In the genomic region with DNA sequence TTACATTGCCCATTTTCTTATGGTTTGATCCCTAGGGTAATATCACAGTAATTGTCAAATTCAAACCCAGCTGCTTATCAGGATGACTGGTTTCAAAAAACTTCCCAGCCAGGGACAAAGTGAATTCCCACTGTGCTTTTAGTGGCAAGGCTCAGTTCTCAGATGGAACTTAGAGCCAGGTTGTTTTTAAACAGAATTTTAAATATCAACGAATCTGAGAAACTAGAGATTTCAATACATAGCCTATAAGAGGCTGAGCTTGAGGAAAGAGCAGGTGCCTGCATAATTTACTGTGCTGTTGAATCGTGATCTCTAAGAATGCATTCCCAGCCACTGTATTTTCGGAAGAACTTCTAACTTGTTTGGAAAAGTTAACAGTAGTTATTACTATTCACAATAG, we compare ENCODE assay signal across 28 mouse cellular contexts.
"Had no signal": no experiment of that assay in that cellular context is flagged by ENCODE, and none has a peak within 500 bp of the region (broad histone marks: within the 10 kb centered on the region; RNA-seq: fewer than 3 reads in every experiment).

No protein-coding gene starts in this region.

- H3K4me2 ChIP-seq: embryonic facial prominence, embryonic 12.5 days; embryonic facial prominence, embryonic 13.5 days; embryonic facial prominence, embryonic 15.5 days; forebrain, embryonic 12.5 days; forebrain, embryonic 13.5 days; forebrain, embryonic 15.5 days had no signal

- H3K9me3 ChIP-seq: embryonic facial prominence, embryonic 10.5 days; embryonic facial prominence, embryonic 12.5 days; embryonic facial prominence, embryonic 13.5 days; embryonic facial prominence, embryonic 15.5 days; forebrain, embryonic 10.5 days; forebrain, embryonic 12.5 days; forebrain, embryonic 13.5 days; forebrain, embryonic 15.5 days had no signal

- H3K9ac ChIP-seq: embryonic facial prominence, embryonic 12.5 days; embryonic facial prominence, embryonic 13.5 days; embryonic facial prominence, embryonic 15.5 days; forebrain, embryonic 12.5 days; forebrain, embryonic 13.5 days; forebrain, embryonic 15.5 days; forebrain, postnatal 0 days had no signal

- H3K27ac ChIP-seq: embryonic facial prominence, embryonic 10.5 days; embryonic facial prominence, embryonic 12.5 days; embryonic facial prominence, embryonic 13.5 days; embryonic facial prominence, embryonic 15.5 days; forebrain, embryonic 10.5 days; forebrain, embryonic 12.5 days; forebrain, embryonic 13.5 days; forebrain, embryonic 15.5 days; gastrocnemius, adult 2 months had no signal

- ATAC-seq: forebrain, embryonic 13.5 days; forebrain, embryonic 14.5 days; forebrain, embryonic 15.5 days; forebrain, embryonic 16.5 days; forebrain, postnatal 0 days had no signal

- H3K4me1 ChIP-seq: embryonic facial prominence, embryonic 10.5 days; embryonic facial prominence, embryonic 12.5 days; embryonic facial prominence, embryonic 13.5 days; embryonic facial prominence, embryonic 15.5 days; forebrain, embryonic 12.5 days; forebrain, embryonic 13.5 days; forebrain, embryonic 15.5 days had no signal

- DNase-seq: cerebellum, adult 18-20 months; cerebellum, adult 2 months; cerebellum, adult 8-10 months; cerebellum, adult 9-10 months; cerebellum, adult 9-11 months; cerebellum, postnatal 10 days; cerebellum, postnatal 14 days; cerebellum, postnatal 25 days; cerebellum, postnatal 36 days; embryo, embryonic 11 days; forebrain, postnatal 0 days; gastrocnemius, adult 2 months; gastrocnemius, postnatal 10 days; gastrocnemius, postnatal 14 days; gastrocnemius, postnatal 25 days; gastrocnemius, postnatal 36 days; heart, adult 18-20 months had no signal

- H3K27me3 ChIP-seq: embryonic facial prominence, embryonic 12.5 days; embryonic facial prominence, embryonic 13.5 days; embryonic facial prominence, embryonic 15.5 days; forebrain, embryonic 12.5 days; forebrain, embryonic 13.5 days; forebrain, embryonic 15.5 days had no signal

- H3K4me3 ChIP-seq: embryonic facial prominence, embryonic 10.5 days; embryonic facial prominence, embryonic 12.5 days; embryonic facial prominence, embryonic 13.5 days; embryonic facial prominence, embryonic 15.5 days; erythroblast, embryonic 14.5 days; forebrain, embryonic 10.5 days; forebrain, embryonic 12.5 days; forebrain, embryonic 13.5 days; forebrain, embryonic 15.5 days; gastrocnemius, adult 2 months had no signal

- H3K36me3 ChIP-seq: embryonic facial prominence, embryonic 10.5 days; embryonic facial prominence, embryonic 12.5 days; embryonic facial prominence, embryonic 13.5 days; embryonic facial prominence, embryonic 15.5 days; forebrain, embryonic 10.5 days; forebrain, embryonic 12.5 days; forebrain, embryonic 15.5 days had no signal
